Mouse (Mus musculus): Measurements from ENCODE around the gene Lax1.

- TF ChIP-seq GATA1 (IDR thresholded peaks at IDR 0.05; ENCODE audit: low read length) = no peak
- no peak for TF ChIP-seq TAL1 (IDR thresholded peaks at IDR 0.05; ENCODE audit: low read length)
Measured at GRCm38 (mm10) chr1:133692195-133692594, 2.3 kb upstream of the Lax1 start.
